Mouse (Mus musculus) G1E (cell line): ENCODE measurements around the gene Dydc1.

Source experiments
- CTCF ChIP-seq: IDR thresholded peaks from 2 replicates; pipeline ENCODE4 v1.5.1; 2012; ENCODE audit warnings: low read depth, low read length, inconsistent platforms, mixed read lengths
- GATA1 ChIP-seq: IDR thresholded peaks from 2 replicates; pipeline ENCODE4 v1.6.1; 2012; ENCODE audit warnings: borderline replicate concordance, low read length, inconsistent platforms, mixed read lengths
- GATA2 ChIP-seq: IDR thresholded peaks from 2 replicates; pipeline ENCODE4 v1.6.1; 2012; ENCODE audit warnings: low read depth, low read length, inconsistent platforms, borderline replicate concordance
- POLR2AphosphoS5 ChIP-seq: IDR thresholded peaks from 2 replicates; pipeline ENCODE4 v1.6.1; 2012; ENCODE audit warnings: low read depth, low read length, inconsistent platforms; ENCODE audit not compliant: insufficient replicate concordance
- TAL1 ChIP-seq: conservative IDR thresholded peaks from 2 replicates; pipeline ENCODE4 v1.6.1; 2012; ENCODE audit warnings: low read depth, low read length, inconsistent platforms, mixed read lengths

GRCm38 (mm10) chr14:41111031-41111668 is 38.4 kb downstream of the Dydc1 start:
- TF ChIP-seq CTCF (no peak), POLR2AphosphoS5 (no peak), GATA1 (no peak), TAL1 (no peak), GATA2 (no peak)
